Mouse (Mus musculus) embryonic facial prominence, embryonic 10.5 days (tissue): ENCODE measurements around the gene Elovl5. TPM values are rescaled to one million over a fixed set of nuclear protein-coding genes. Genes with fewer than 3 reads are reported as not detected.
A peak's percentile ranks its signal among the peaks of the same experiment; 100 is the strongest.

ENCODE experiments used
- DNase-seq: peaks from one replicate; pipeline ENCODE4 v3.0.0-alpha.2; 2017; ENCODE audit warnings: low spot score
- H3K27ac ChIP-seq: fragments of 300-500 bp; sonication (generic); replicated peaks from 2 replicates; pipeline ENCODE4 v1.5.1; 2016; ENCODE audit warnings: mild to moderate bottlenecking
- H3K27me3 ChIP-seq: fragments of 300-500 bp; sonication (generic); replicated peaks from 2 replicates; pipeline ENCODE4 v1.6.1; 2016; ENCODE audit warnings: low read depth, mild to moderate bottlenecking; ENCODE audit not compliant: poor library complexity, severe bottlenecking
- H3K36me3 ChIP-seq: fragments of 300-500 bp; sonication (generic); replicated peaks from 2 replicates; pipeline ENCODE4 v1.6.1; 2016; ENCODE audit warnings: mild to moderate bottlenecking, moderate library complexity
- H3K4me1 ChIP-seq: fragments of 300-500 bp; sonication (generic); 2 replicates; pipeline ENCODE4 v1.6.1; 2016
- H3K4me3 ChIP-seq: fragments of 300-500 bp; sonication (generic); 2 replicates; pipeline ENCODE4 v1.5.1; 2016; ENCODE audit warnings: mild to moderate bottlenecking, moderate library complexity
- H3K9me3 ChIP-seq: fragments of 300-500 bp; sonication (generic); 2 replicates; pipeline ENCODE4 v1.6.1; 2016; ENCODE audit warnings: mild to moderate bottlenecking
- WGBS: fragments of 180-500 bp; shearing (Covaris S2); methylation state at CpG from one replicate; pipeline ENCODE4 v1.1.7; 2016; 5-methylcytosine and 5-hydroxymethylcytosine counted together
- polyA plus RNA-seq: library from polyadenylated mRNA; unstranded; fragments of >200 nt; fragmentation: Nextera tagmentation; extraction: Ambion mirVana; gene quantifications from 2 replicates; pipeline ENCODE4 v1.2.1, GENCODE M21; 2016

The Elovl5 gene
- polyA plus RNA-seq, 1 experiment from 2014 or later = 90.4 TPM

DNA sequence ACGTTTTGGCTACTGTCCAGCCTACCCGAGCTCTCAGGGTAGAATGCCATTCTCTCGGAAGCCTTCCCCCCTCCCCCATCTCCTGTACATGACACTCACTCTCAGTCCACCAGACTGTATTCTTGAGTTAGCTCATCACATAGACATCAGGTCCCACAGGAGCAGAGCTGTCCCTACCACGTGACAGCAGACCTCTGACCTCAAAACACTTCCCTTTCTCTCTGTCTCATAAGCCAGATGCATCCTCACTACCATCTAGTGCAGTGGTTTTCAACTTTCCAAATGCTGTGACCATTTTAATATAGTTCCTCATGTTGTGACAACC lies 13.7 kb downstream of the Elovl5 start:
- H3K4me1 ChIP-seq = peaks cover 59% of the 10 kb centered on the region
- no peak for DNase-seq
- H3K4me3 ChIP-seq = no peak overlapping the region
- WGBS = 70% methylated on average over 4 of the region's 4 CpGs
- H3K9me3 ChIP-seq = no peaks in the 10 kb centered on the region
- H3K27me3 ChIP-seq = no peaks in the 10 kb centered on the region
- H3K27ac ChIP-seq = 0 out of 2 replicates have a peak overlapping the region, but pooled peaks have one; percentile 35
- H3K36me3 ChIP-seq = peaks cover 7% of the 10 kb centered on the region

- peak overlapping the region; percentile 65 for H3K27ac ChIP-seq
- no peak overlapping the region for H3K4me3 ChIP-seq
- peaks cover 2% of the 10 kb centered on the region; the same call in 1 of the 2 replicates for H3K36me3 ChIP-seq
- H3K9me3 ChIP-seq = no peaks in the 10 kb centered on the region
- no peaks in the 10 kb centered on the region for H3K27me3 ChIP-seq
- WGBS = 82% methylated on average over 5 of the region's 5 CpGs
- peaks cover 50% of the 10 kb centered on the region for H3K4me1 ChIP-seq
- no peak for DNase-seq
Measured at GRCm38 (mm10) chr9:77931740-77932139, 14.6 kb downstream of the Elovl5 start.

DNA sequence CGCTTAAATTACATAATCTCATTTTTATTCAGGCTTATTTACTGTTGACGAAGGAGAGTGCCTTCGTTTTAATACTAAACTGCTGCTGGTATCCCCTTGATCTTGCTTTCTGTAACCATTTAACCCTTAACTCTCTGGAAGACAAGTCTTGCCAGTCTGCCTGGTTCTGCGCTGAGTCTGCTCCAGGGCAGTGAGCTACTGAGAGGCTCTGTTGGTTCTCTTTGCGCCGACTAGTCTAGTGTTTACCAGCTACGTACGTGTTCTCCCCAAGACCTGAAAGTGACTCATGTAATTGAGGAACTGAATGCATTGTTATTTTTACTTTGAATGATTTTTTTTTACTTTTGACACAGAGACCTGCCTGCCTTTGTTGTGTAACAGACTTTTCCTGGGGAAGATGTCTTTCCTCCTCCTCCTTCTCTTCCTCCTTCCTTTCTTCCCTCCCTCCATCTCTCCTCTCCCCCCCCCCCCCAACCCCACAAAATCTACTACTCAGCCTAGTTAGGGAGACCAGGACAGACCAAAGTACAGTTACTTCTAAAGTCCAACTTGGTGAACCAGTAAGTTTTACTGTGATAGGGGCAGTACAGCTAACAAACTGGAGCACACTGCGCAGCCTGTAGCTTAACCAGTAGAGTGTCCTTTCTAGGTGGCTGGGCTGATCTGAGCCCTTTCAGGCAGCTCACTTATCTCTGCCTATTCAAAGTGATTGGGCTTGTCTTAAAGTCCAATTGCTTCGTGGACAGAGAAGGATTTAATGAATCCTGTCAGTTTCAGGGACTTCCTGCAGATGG lies 18.9 kb downstream of the Elovl5 start:
- Histone ChIP-seq H3K4me1 (peaks cover 47% of the 10 kb centered on the region), H3K9me3 (no peaks in the 10 kb centered on the region), H3K36me3 (no peaks in the 10 kb centered on the region), H3K27ac (no peak overlapping the region), H3K27me3 (no peaks in the 10 kb centered on the region), H3K4me3 (no peak overlapping the region)
- no peak for DNase-seq
- WGBS = 70% methylated on average over 10 of the region's 10 CpGs

DNA sequence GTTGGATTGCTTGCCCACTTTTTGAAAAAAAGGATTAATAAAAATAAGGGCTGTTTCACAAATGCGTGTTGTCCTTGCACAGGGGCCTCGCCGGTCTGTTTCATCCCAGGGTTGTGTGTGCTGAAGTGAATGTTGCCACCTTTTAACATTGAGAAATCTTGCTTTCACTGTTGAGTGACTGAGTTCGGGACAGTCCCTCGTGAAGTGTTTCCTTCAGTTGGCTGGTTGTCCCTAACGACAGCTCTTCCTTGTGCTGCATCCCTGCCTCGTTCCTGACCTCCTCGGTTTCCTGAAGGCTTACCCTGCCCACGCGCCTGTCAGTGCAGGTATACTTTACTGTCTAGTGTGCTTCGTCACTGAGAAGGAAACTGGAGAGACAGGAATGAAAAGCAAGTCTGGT lies 20.7 kb downstream of the Elovl5 start:
- H3K4me3 ChIP-seq = no peak overlapping the region
- no peaks in the 10 kb centered on the region for H3K9me3 ChIP-seq
- no peak overlapping the region for H3K27ac ChIP-seq
- H3K27me3 ChIP-seq = no peaks in the 10 kb centered on the region
- no peaks in the 10 kb centered on the region for H3K36me3 ChIP-seq
- no peak for DNase-seq
- H3K4me1 ChIP-seq = peaks cover 45% of the 10 kb centered on the region
- 80% methylated on average over 11 of the region's 11 CpGs for WGBS

DNA sequence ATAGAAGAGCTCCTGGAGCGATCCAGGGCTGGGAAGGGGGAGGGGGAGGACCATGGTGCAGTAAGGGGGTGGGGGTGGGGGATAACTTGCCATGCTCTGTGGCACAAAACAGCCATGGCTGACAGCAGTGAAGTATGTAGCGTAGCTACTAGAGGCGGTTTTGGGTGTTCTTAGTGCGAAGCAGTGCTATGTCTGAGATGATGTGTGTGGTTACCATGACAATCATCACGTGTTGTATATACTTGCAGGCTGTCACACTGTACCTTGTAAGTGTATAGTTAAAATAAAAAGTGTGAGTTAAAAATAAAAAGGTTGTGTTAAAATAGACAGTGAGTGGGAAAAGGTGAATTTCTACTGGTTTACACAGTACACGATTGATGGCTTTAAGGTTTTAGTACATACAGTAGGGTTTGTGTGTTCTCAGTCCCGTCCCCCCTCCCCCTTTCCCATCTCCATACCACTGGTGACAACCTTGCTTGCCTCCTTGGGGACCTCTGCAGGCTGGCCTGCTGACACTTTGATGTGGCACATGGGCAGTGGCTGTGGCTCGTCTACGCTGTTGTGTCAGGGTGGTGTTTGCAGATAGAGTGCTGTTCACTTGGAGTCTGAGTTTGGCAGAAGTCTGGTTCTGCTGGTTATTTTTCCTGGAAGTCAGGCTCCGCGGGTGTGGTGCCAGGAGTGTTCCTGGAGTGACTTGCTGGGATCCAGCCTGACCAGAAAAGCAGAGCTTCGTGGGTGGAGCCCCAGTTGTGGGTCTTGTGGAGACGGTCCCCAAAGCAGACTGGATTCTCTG lies 21.8 kb downstream of the Elovl5 start:
- Histone ChIP-seq H3K27me3 (no peaks in the 10 kb centered on the region), H3K27ac (no peak overlapping the region; the same call in 1 of the 2 replicates), H3K9me3 (no peaks in the 10 kb centered on the region), H3K36me3 (no peaks in the 10 kb centered on the region), H3K4me3 (no peak overlapping the region), H3K4me1 (peaks cover 45% of the 10 kb centered on the region)
- no peak for DNase-seq
- WGBS = 65% methylated on average over 13 of the region's 13 CpGs

GRCm38 (mm10) chr9:77939554-77939920 lies 22.4 kb downstream of the Elovl5 start:
- Histone ChIP-seq H3K4me1 (peaks cover 45% of the 10 kb centered on the region), H3K36me3 (no peaks in the 10 kb centered on the region), H3K27ac (no peak overlapping the region; the same call in 1 of the 2 replicates), H3K4me3 (no peak overlapping the region), H3K27me3 (no peaks in the 10 kb centered on the region), H3K9me3 (no peaks in the 10 kb centered on the region)
- no peak for DNase-seq
- 74% methylated on average over 5 of the region's 5 CpGs for WGBS

GRCm38 (mm10) chr9:77941058-77941457 lies 23.9 kb downstream of the Elovl5 start:
- Histone ChIP-seq H3K4me1 (peaks cover 50% of the 10 kb centered on the region), H3K4me3 (no peak overlapping the region), H3K27me3 (no peaks in the 10 kb centered on the region), H3K36me3 (no peaks in the 10 kb centered on the region), H3K27ac (no peak overlapping the region), H3K9me3 (no peaks in the 10 kb centered on the region)
- no peak for DNase-seq
- WGBS = 58% methylated on average over 6 of the region's 6 CpGs

DNA sequence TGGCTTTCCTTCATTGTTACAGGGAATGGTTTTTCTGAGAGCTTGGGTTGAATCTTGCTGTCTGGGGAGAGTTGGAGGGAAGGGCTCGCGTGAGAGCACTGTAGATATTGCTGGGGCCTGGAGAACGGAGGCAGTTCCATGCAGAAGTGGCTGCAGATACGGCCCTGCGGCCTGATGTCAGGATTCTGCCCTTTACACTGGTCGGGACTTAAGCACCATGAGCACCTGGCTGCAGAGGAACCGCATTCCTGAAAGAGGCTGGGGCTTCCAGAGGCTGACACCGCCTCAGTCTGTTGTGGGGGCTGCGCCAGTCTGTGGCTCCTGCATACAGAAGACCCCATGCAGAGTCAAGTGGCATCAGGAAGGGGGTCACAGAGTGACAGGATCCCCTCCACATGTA lies 24.7 kb downstream of the Elovl5 start:
- no peaks in the 10 kb centered on the region for H3K9me3 ChIP-seq
- WGBS = 77% methylated on average over 9 of the region's 9 CpGs
- no peak for DNase-seq
- H3K27me3 ChIP-seq = no peaks in the 10 kb centered on the region
- peaks cover 53% of the 10 kb centered on the region for H3K4me1 ChIP-seq
- H3K36me3 ChIP-seq = no peaks in the 10 kb centered on the region
- 0 out of 2 replicates have a peak overlapping the region, but pooled peaks have one; percentile 30 for H3K27ac ChIP-seq
- H3K4me3 ChIP-seq = no peak overlapping the region

GRCm38 (mm10) chr9:77942411-77942810 lies 25.2 kb downstream of the Elovl5 start:
- no peaks in the 10 kb centered on the region for H3K9me3 ChIP-seq
- WGBS = 88% methylated on average over 10 of the region's 10 CpGs
- no peak overlapping the region for H3K4me3 ChIP-seq
- 0 out of 2 replicates have a peak, but pooled peaks cover 5% of the 10 kb centered on the region for H3K36me3 ChIP-seq
- no peak overlapping the region for H3K27ac ChIP-seq
- peaks cover 52% of the 10 kb centered on the region for H3K4me1 ChIP-seq
- H3K27me3 ChIP-seq = no peaks in the 10 kb centered on the region
- DNase-seq = no peak

DNA sequence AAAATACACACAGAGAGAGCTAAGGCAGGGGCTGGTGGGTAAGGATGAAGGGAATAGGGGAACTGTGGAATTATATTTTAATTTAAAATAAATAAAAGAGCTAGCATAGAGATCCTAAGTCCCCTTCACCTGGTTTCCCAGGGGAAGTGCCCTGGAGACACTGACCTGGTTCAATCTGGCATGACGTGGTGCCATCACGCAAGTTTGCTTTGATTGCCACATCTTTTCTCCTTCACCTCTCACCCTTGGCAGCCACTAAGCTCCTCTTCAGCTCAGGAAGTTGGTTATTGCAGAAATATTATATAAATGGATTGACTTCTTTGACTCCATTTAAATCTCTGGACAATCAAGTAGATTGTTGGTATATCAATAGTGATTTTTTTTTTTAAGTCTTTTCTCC lies 26.2 kb downstream of the Elovl5 start:
- no peaks in the 10 kb centered on the region for H3K27me3 ChIP-seq
- 83% methylated on average over 2 of the region's 2 CpGs for WGBS
- no peak overlapping the region for H3K4me3 ChIP-seq
- no peak overlapping the region for H3K27ac ChIP-seq
- no peak for DNase-seq
- H3K9me3 ChIP-seq = no peaks in the 10 kb centered on the region
- peaks cover 10% of the 10 kb centered on the region; the same call in 1 of the 2 replicates for H3K36me3 ChIP-seq
- H3K4me1 ChIP-seq = peaks cover 43% of the 10 kb centered on the region

DNA sequence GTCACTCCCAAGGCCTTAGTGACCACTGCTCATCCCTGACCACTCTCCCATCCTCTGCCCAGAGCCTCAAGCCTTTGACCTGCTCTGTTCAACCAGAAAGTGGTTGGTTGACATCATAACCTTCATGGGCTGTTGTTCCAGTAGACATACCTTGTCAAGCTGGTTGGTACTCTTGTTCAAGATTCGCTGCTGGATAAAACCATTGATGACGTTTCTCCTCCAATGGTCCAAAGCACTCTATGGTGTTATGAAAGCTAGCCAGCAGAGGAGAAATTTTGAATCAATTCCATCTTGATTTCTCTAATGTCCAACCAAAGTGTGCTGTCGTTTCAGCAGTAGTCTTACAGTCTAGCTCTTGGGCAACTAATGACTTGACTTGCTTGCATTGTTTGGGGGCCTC lies 27.0 kb downstream of the Elovl5 start:
- H3K9me3 ChIP-seq = no peaks in the 10 kb centered on the region
- no peak overlapping the region for H3K4me3 ChIP-seq
- peaks cover 35% of the 10 kb centered on the region for H3K4me1 ChIP-seq
- H3K36me3 ChIP-seq = peaks cover 10% of the 10 kb centered on the region; the same call in 1 of the 2 replicates
- WGBS = 93% methylated on average over 3 of the region's 3 CpGs
- H3K27ac ChIP-seq = no peak overlapping the region
- no peak for DNase-seq
- no peaks in the 10 kb centered on the region for H3K27me3 ChIP-seq

DNA sequence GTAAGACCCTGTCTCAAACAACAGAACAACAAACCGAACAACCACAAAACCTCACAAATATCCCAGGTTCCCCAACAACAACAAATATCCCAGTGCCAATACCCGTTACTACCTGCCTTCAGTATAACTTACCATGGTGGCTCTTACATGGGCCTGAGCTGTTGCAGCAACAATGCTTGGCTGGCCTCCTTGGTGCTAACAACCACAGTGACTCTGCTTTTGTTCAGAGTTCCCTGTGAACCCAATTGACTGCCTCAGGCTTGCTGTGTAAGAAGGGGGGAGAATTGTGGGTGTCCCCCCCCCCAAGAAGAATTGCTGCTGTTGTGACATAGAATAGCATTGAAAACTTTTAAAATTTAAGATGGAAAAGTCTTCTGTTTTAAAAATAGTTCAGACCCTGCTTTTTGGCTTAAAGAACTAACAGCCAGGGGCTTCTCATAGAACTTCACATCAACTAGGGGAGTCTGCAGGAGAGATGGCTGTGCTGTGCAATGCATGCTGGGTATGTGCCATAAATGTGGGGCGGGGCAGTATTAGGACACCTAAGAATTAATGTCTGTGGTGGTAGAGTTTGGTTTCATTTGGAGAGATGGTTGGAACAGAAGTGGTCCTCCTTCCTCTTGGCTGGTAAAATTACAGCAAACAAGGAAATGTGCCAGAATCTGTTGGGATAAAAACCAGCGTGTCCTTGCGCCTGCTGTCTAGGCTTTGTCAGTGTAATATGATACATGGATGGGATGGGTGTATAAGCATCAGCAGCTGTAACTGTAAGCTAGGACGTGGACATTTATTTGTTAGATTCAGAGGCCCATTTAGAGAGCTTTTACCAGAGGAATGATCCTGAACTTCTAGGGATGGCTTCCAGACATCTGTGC lies 28.9 kb downstream of the Elovl5 start:
- 79% methylated on average over 6 of the region's 6 CpGs for WGBS
- Histone ChIP-seq H3K4me3 (no peak overlapping the region), H3K9me3 (no peaks in the 10 kb centered on the region), H3K4me1 (peaks cover 32% of the 10 kb centered on the region), H3K36me3 (peaks cover 10% of the 10 kb centered on the region; the same call in 1 of the 2 replicates), H3K27me3 (no peaks in the 10 kb centered on the region), H3K27ac (no peak overlapping the region)
- no peak for DNase-seq
